Mouse (Mus musculus): ENCODE measurements around the gene Agap1. TPM values are rescaled to one million over a fixed set of nuclear protein-coding genes. Genes with fewer than 3 reads are reported as not detected.

The Agap1 gene
- polyA plus RNA-seq, 1 experiment from 2014 or later: 4.8 TPM

- ATAC-seq: no peak
- whole genome bisulfite sequencing: 63% methylated on average over 8 of the region's 8 CpGs
- no peaks in the 10 kb centered on the region for H3K9me3 ChIP-seq (ENCODE audit: control insufficient read depth, low read length)
- H3K27me3 ChIP-seq (replicated peaks; ENCODE audit: control insufficient read depth, insufficient read depth, low read length): no peaks in the 10 kb centered on the region
- H3K4me1 ChIP-seq (ENCODE audit: control insufficient read depth, insufficient read depth, low read length): no peaks in the 10 kb centered on the region
- H3K4me2 ChIP-seq (ENCODE audit: low read depth, low read length): no peak overlapping the region
- no peak overlapping the region for H3K9ac ChIP-seq (ENCODE audit: low read depth, low read length)
- no peak overlapping the region for H3K4me3 ChIP-seq (ENCODE audit: low read length)
- H3K36me3 ChIP-seq (ENCODE audit: control insufficient read depth, insufficient read depth, low read length): no peaks in the 10 kb centered on the region
- no peak overlapping the region for H3K27ac ChIP-seq (ENCODE audit: low read length)
These were observed 28.5 kb upstream of the Agap1 start for GRCm38 (mm10) chr1:89426137-89426536.

- Histone ChIP-seq H3K4me2 (ENCODE audit: low read depth, low read length) (no peak overlapping the region), H3K27ac (ENCODE audit: low read length) (no peak overlapping the region), H3K4me1 (ENCODE audit: control insufficient read depth, insufficient read depth, low read length) (no peaks in the 10 kb centered on the region), H3K9me3 (ENCODE audit: control insufficient read depth, low read length) (no peaks in the 10 kb centered on the region), H3K9ac (ENCODE audit: low read depth, low read length) (no peak overlapping the region), H3K4me3 (ENCODE audit: low read length) (no peak overlapping the region), H3K36me3 (ENCODE audit: control insufficient read depth, insufficient read depth, low read length) (no peaks in the 10 kb centered on the region), H3K27me3 (replicated peaks; ENCODE audit: control insufficient read depth, insufficient read depth, low read length) (no peaks in the 10 kb centered on the region)
- WGBS: 83% methylated on average over 5 of the region's 5 CpGs
- ATAC-seq: no peak
These were observed 25.9 kb upstream of the Agap1 start for GRCm38 (mm10) chr1:89428671-89429070.

GRCm38 (mm10) chr1:89429946-89430640 is 24.5 kb upstream of the Agap1 start:
- WGBS: 79% methylated on average over 11 of the region's 11 CpGs
- Histone ChIP-seq H3K9me3 (ENCODE audit: control insufficient read depth, low read length) (no peaks in the 10 kb centered on the region), H3K4me1 (ENCODE audit: control insufficient read depth, insufficient read depth, low read length) (no peaks in the 10 kb centered on the region), H3K36me3 (ENCODE audit: control insufficient read depth, insufficient read depth, low read length) (no peaks in the 10 kb centered on the region), H3K4me3 (ENCODE audit: low read length) (no peak overlapping the region), H3K27ac (ENCODE audit: low read length) (no peak overlapping the region), H3K4me2 (ENCODE audit: low read depth, low read length) (no peak overlapping the region), H3K27me3 (replicated peaks; ENCODE audit: control insufficient read depth, insufficient read depth, low read length) (no peaks in the 10 kb centered on the region), H3K9ac (ENCODE audit: low read depth, low read length) (no peak overlapping the region)
- ATAC-seq: no peak

GRCm38 (mm10) chr1:89439351-89439750 is 15.3 kb upstream of the Agap1 start:
- H3K4me1 ChIP-seq (ENCODE audit: control insufficient read depth, insufficient read depth, low read length): no peaks in the 10 kb centered on the region
- no peak overlapping the region for H3K4me3 ChIP-seq (ENCODE audit: low read length)
- H3K27ac ChIP-seq (ENCODE audit: low read length): no peak overlapping the region
- no peak for ATAC-seq
- no peaks in the 10 kb centered on the region for H3K36me3 ChIP-seq (ENCODE audit: control insufficient read depth, insufficient read depth, low read length)
- H3K9me3 ChIP-seq (ENCODE audit: control insufficient read depth, low read length): no peaks in the 10 kb centered on the region
- 54% methylated on average over 6 of the region's 6 CpGs for WGBS
- no peak overlapping the region for H3K4me2 ChIP-seq (ENCODE audit: low read depth, low read length)
- no peak overlapping the region for H3K9ac ChIP-seq (ENCODE audit: low read depth, low read length)
- H3K27me3 ChIP-seq (replicated peaks; ENCODE audit: control insufficient read depth, insufficient read depth, low read length): no peaks in the 10 kb centered on the region

GRCm38 (mm10) chr1:89441236-89441897 is 13.2 kb upstream of the Agap1 start:
- Histone ChIP-seq H3K9me3 (ENCODE audit: control insufficient read depth, low read length) (no peaks in the 10 kb centered on the region), H3K4me1 (ENCODE audit: control insufficient read depth, insufficient read depth, low read length) (no peaks in the 10 kb centered on the region), H3K36me3 (ENCODE audit: control insufficient read depth, insufficient read depth, low read length) (no peaks in the 10 kb centered on the region), H3K4me2 (ENCODE audit: low read depth, low read length) (no peak overlapping the region), H3K27me3 (replicated peaks; ENCODE audit: control insufficient read depth, insufficient read depth, low read length) (no peaks in the 10 kb centered on the region), H3K4me3 (ENCODE audit: low read length) (no peak overlapping the region), H3K27ac (ENCODE audit: low read length) (no peak overlapping the region), H3K9ac (ENCODE audit: low read depth, low read length) (no peak overlapping the region)
- ATAC-seq: no peak
- 26% methylated on average over 5 of the region's 5 CpGs for WGBS

- WGBS: 67% methylated on average over 9 of the region's 9 CpGs
- no peaks in the 10 kb centered on the region for H3K36me3 ChIP-seq (ENCODE audit: control insufficient read depth, insufficient read depth, low read length)
- no peak overlapping the region for H3K4me2 ChIP-seq (ENCODE audit: low read depth, low read length)
- no peak for ATAC-seq
- no peaks in the 10 kb centered on the region for H3K4me1 ChIP-seq (ENCODE audit: control insufficient read depth, insufficient read depth, low read length)
- no peaks in the 10 kb centered on the region for H3K9me3 ChIP-seq (ENCODE audit: control insufficient read depth, low read length)
- H3K27me3 ChIP-seq (replicated peaks; ENCODE audit: control insufficient read depth, insufficient read depth, low read length): no peaks in the 10 kb centered on the region
- no peak overlapping the region for H3K9ac ChIP-seq (ENCODE audit: low read depth, low read length)
- H3K27ac ChIP-seq (ENCODE audit: low read length): no peak overlapping the region
- no peak overlapping the region for H3K4me3 ChIP-seq (ENCODE audit: low read length)
These were observed 11.1 kb upstream of the Agap1 start for GRCm38 (mm10) chr1:89443512-89443911.

DNA sequence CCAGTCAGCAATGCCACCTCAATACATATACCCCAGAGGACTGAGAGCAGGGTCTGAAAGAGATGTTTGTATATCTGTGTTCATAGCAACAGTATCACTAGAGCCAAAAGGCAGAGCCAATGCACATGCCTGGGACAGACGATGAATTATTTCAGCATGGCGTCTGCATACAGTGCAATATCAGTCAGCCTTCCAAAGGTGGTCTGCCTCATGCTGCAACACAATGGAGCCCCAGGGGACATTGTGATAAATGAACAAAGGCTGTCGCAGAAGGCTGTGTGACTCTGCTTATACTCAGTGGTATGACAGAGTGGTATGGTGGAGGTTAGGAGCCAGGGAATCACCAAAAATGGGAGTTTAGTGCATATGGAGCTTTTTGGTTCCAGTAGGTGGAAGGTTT is 10.6 kb upstream of the Agap1 start:
- H3K4me3 ChIP-seq (ENCODE audit: low read length): no peak overlapping the region
- no peaks in the 10 kb centered on the region for H3K27me3 ChIP-seq (replicated peaks; ENCODE audit: control insufficient read depth, insufficient read depth, low read length)
- 71% methylated on average over 3 of the region's 3 CpGs for WGBS
- H3K4me2 ChIP-seq (ENCODE audit: low read depth, low read length): no peak overlapping the region
- H3K4me1 ChIP-seq (ENCODE audit: control insufficient read depth, insufficient read depth, low read length): no peaks in the 10 kb centered on the region
- H3K9me3 ChIP-seq (ENCODE audit: control insufficient read depth, low read length): no peaks in the 10 kb centered on the region
- no peak overlapping the region for H3K9ac ChIP-seq (ENCODE audit: low read depth, low read length)
- no peaks in the 10 kb centered on the region for H3K36me3 ChIP-seq (ENCODE audit: control insufficient read depth, insufficient read depth, low read length)
- ATAC-seq: no peak
- no peak overlapping the region for H3K27ac ChIP-seq (ENCODE audit: low read length)

DNA sequence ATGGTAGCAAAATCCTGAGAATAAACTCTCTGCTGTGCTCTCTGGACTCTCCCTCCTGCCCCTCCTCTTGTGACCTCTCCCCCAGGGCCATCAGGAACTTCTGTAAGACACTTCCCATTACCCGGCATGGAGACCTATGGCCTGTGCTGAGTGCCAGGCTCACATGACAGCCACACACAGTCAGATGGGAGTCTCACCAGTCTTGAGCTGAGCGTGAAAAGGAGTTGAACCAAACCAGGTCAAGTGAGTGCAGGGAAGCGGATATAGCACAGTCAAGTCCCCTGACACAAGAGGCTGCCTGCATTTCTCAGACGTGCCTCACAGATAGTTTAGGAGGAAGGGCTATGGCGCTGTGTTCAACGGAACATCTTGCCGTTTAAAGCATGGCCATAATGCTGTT is 4.5 kb upstream of the Agap1 start:
- WGBS: 79% methylated on average over 7 of the region's 7 CpGs
- H3K27ac ChIP-seq (ENCODE audit: low read length): no peak overlapping the region

GRCm38 (mm10) chr1:89452138-89452537 is 2.5 kb upstream of the Agap1 start:
- WGBS: 85% methylated on average over 8 of the region's 8 CpGs
- Histone ChIP-seq H3K4me2 (ENCODE audit: low read depth, low read length) (no peak overlapping the region), H3K36me3 (ENCODE audit: control insufficient read depth, insufficient read depth, low read length) (no peaks in the 10 kb centered on the region), H3K4me1 (ENCODE audit: control insufficient read depth, insufficient read depth, low read length) (peaks cover 21% of the 10 kb centered on the region), H3K9me3 (ENCODE audit: control insufficient read depth, low read length) (no peaks in the 10 kb centered on the region), H3K27me3 (replicated peaks; ENCODE audit: control insufficient read depth, insufficient read depth, low read length) (no peaks in the 10 kb centered on the region), H3K27ac (ENCODE audit: low read length) (no peak overlapping the region), H3K9ac (ENCODE audit: low read depth, low read length) (no peak overlapping the region), H3K4me3 (ENCODE audit: low read length) (no peak overlapping the region)
- ATAC-seq: no peak

More for the DNA sequence above, 4.5 kb upstream of the Agap1 start:
- Histone ChIP-seq H3K4me1 (ENCODE audit: control insufficient read depth, insufficient read depth, low read length) (peaks cover 6% of the 10 kb centered on the region; the same call in 1 of the 2 replicates), H3K9me3 (ENCODE audit: control insufficient read depth, low read length) (no peaks in the 10 kb centered on the region), H3K4me2 (ENCODE audit: low read depth, low read length) (no peak overlapping the region), H3K36me3 (ENCODE audit: control insufficient read depth, insufficient read depth, low read length) (no peaks in the 10 kb centered on the region), H3K27me3 (replicated peaks; ENCODE audit: control insufficient read depth, insufficient read depth, low read length) (no peaks in the 10 kb centered on the region), H3K4me3 (ENCODE audit: low read length) (no peak overlapping the region), H3K9ac (ENCODE audit: low read depth, low read length) (no peak overlapping the region)
- no peak for ATAC-seq

All from intestine, embryonic 16.5 days (tissue).